Mouse (Mus musculus) lung, adult 2 months (tissue): ENCODE measurements around the gene Dxo. TPM values are rescaled to one million over a fixed set of nuclear protein-coding genes. Genes with fewer than 3 reads are reported as not detected.

Source experiments
- DNase-seq: peaks from one replicate; pipeline ENCODE4 v3.0.0; 2022
- H3K4me1 ChIP-seq: fragments of 200-500 bp; 2 replicates; pipeline ENCODE4 v1.6.1; 2011; ENCODE audit warnings: low read length; ENCODE audit not compliant: control insufficient read depth, insufficient read depth
- H3K4me3 ChIP-seq: fragments of 200-500 bp; replicated peaks from 2 replicates; pipeline ENCODE3; 2011; ENCODE audit warnings: low read depth, mild to moderate bottlenecking, control low read depth, low read length; ENCODE audit errors: extremely low read depth
- CTCF ChIP-seq: fragments of 200-500 bp; IDR thresholded peaks from 2 replicates; pipeline ENCODE4 v1.5.1; 2011; ENCODE audit warnings: mild to moderate bottlenecking, low read length, control low read depth; ENCODE audit not compliant: insufficient read depth
- POLR2A ChIP-seq: fragments of 200-500 bp; IDR thresholded peaks from 2 replicates; pipeline ENCODE4 v1.6.1; 2011; ENCODE audit warnings: low read depth, mild to moderate bottlenecking, control low read depth, low read length, borderline replicate concordance; ENCODE audit errors: extremely low read depth
- WGBS: fragments of 180-500 bp; shearing (Covaris S2); methylation state at CpG from one replicate; pipeline ENCODE4 v1.1.7; 2018; 5-methylcytosine and 5-hydroxymethylcytosine counted together
- polyA plus RNA-seq: library from polyadenylated mRNA; depleted of rRNA; stranded (reverse); fragments of >200 nt; gene quantifications from 2 replicates; pipeline ENCODE4 v1.2.3, GENCODE M21; 2012; rRNA removed

Gene Dxo
- polyA plus RNA-seq, 1 experiment, result 58.1 TPM

- no peaks in the 10 kb centered on the region for H3K4me1 ChIP-seq
- no peak overlapping the region for H3K4me3 ChIP-seq
- no peak for DNase-seq
- TF ChIP-seq CTCF (no peak), POLR2A (no peak)
These were observed 44.3 kb downstream of the Dxo start for GRCm38 (mm10) chr17:34881166-34881565.

- DNase-seq, result no peak
- no peaks in the 10 kb centered on the region for H3K4me1 ChIP-seq
- H3K4me3 ChIP-seq, result no peak within 1 kb of the TSS
- WGBS, result 12% methylated on average over 15 of the region's 15 CpGs
- TF ChIP-seq CTCF, result no peak
These were observed 45.0 kb downstream of the Dxo start, which contains the start of gene Gm20547 for GRCm38 (mm10) chr17:34881683-34882310. Gene Gm20547 (minus strand): TSS chr17:34882042.

- DNase-seq, result no peak
- TF ChIP-seq CTCF (no peak), POLR2A (no peak)
- Histone ChIP-seq H3K4me1 (no peaks in the 10 kb centered on the region), H3K4me3 (no peak overlapping the region)
- WGBS, result 58% methylated on average over 3 of the region's 3 CpGs
These were observed 46.5 kb downstream of the Dxo start for GRCm38 (mm10) chr17:34883332-34883731.

- 89% methylated on average over 6 of the region's 6 CpGs for WGBS
- Histone ChIP-seq H3K4me1 (no peaks in the 10 kb centered on the region), H3K4me3 (no peak overlapping the region)
- no peak for DNase-seq
- TF ChIP-seq POLR2A (no peak), CTCF (no peak)
These were observed 47.9 kb downstream of the Dxo start for GRCm38 (mm10) chr17:34884704-34885103.

- no peak for TF ChIP-seq CTCF
- no peak for TF ChIP-seq POLR2A
- WGBS, result 66% methylated on average over 3 of the region's 3 CpGs
These were observed 48.8 kb downstream of the Dxo start for GRCm38 (mm10) chr17:34885615-34886014.

GRCm38 (mm10) chr17:34887942-34888341 lies 51.1 kb downstream of the Dxo start:
- TF ChIP-seq POLR2A, result no peak
- TF ChIP-seq CTCF, result no peak
- no peak overlapping the region for H3K4me3 ChIP-seq
- DNase-seq, result no peak
- 80% methylated on average over 5 of the region's 5 CpGs for WGBS
- no peaks in the 10 kb centered on the region for H3K4me1 ChIP-seq

More at GRCm38 (mm10) chr17:34885615-34886014, 48.8 kb downstream of the Dxo start:
- H3K4me1 ChIP-seq, result no peaks in the 10 kb centered on the region
- H3K4me3 ChIP-seq, result no peak overlapping the region
- DNase-seq, result no peak

Other genes starting within 250 kb of the Dxo start
- gene Gpsm3, start 247.2 kb upstream of the Dxo start, polyA plus RNA-seq, result 32.2 and 35.6 TPM in 2 replicates
- gene Pbx2, start 245.8 kb upstream of the Dxo start, polyA plus RNA-seq, result 87.8 and 88.3 TPM in 2 replicates
- gene Ager, start 239.2 kb upstream of the Dxo start, polyA plus RNA-seq, result 1,792 and 1,921 TPM in 2 replicates
- 52.0 and 83.7 TPM in 2 replicates for gene Rnf5, start 233.3 kb upstream of the Dxo start, polyA plus RNA-seq
- 172 TPM in 2 replicates for gene Agpat1, start 232.8 kb upstream of the Dxo start, polyA plus RNA-seq
- gene Egfl8, start 221.0 kb upstream of the Dxo start, polyA plus RNA-seq, result 5.7 and 8.2 TPM in 2 replicates
- gene Ppt2, start 208.5 kb upstream of the Dxo start, polyA plus RNA-seq, result 38.7 and 40.9 TPM in 2 replicates
- 5.2 and 6.7 TPM in 2 replicates for gene Prrt1, start 207.5 kb upstream of the Dxo start, polyA plus RNA-seq
- 2.4 and 2.9 TPM in 2 replicates for gene Fkbpl, start 192.3 kb upstream of the Dxo start, polyA plus RNA-seq
- gene Atf6b, start 189.9 kb upstream of the Dxo start, polyA plus RNA-seq, result 81.8 and 88.0 TPM in 2 replicates
- gene Tnxb, start 166.5 kb upstream of the Dxo start, polyA plus RNA-seq, result 39.6 and 49.2 TPM in 2 replicates
- gene C4b, start 93.1 kb upstream of the Dxo start, polyA plus RNA-seq, result 136 and 137 TPM in 2 replicates
- 0.19 and 0.27 TPM in 2 replicates for gene Cyp21a1, start 32.5 kb upstream of the Dxo start, polyA plus RNA-seq
- gene Stk19, start 74 bp upstream of the Dxo start, polyA plus RNA-seq, result 45.1 and 46.0 TPM in 2 replicates
- gene Skiv2l, start 13.2 kb downstream of the Dxo start, polyA plus RNA-seq, result 77.8 and 94.8 TPM in 2 replicates
- gene Nelfe, start 13.4 kb downstream of the Dxo start, polyA plus RNA-seq, result 22.4 and 23.2 TPM in 2 replicates
- gene Cfb, start 25.5 kb downstream of the Dxo start, polyA plus RNA-seq, result 20.8 and 23.8 TPM in 2 replicates
- gene Zbtb12, start 42.5 kb downstream of the Dxo start, polyA plus RNA-seq, result 10.6 and 12.3 TPM in 2 replicates
- not detected in 2 replicates for gene Gm20547, start 45.0 kb downstream of the Dxo start, polyA plus RNA-seq
- 25.8 and 27.7 TPM in 2 replicates for gene C2, start 61.2 kb downstream of the Dxo start, polyA plus RNA-seq
- 192 and 199 TPM in 2 replicates for gene Ehmt2, start 61.5 kb downstream of the Dxo start, polyA plus RNA-seq
- gene Slc44a4, start 77.4 kb downstream of the Dxo start, polyA plus RNA-seq, result 11.6 and 13.5 TPM in 2 replicates
- 40.4 and 46.6 TPM in 2 replicates for gene Neu1, start 94.2 kb downstream of the Dxo start, polyA plus RNA-seq
- gene Hspa1b, start 122.2 kb downstream of the Dxo start, polyA plus RNA-seq, result 20.1 and 93.1 TPM in 2 replicates
- gene Gm20481, start 132.9 kb downstream of the Dxo start, polyA plus RNA-seq, result not detected in 2 replicates
- gene Hspa1a, start 135.1 kb downstream of the Dxo start, polyA plus RNA-seq, result 12.9 and 66.3 TPM in 2 replicates
- 0.81 and 1.3 TPM in 2 replicates for gene Hspa1l, start 135.7 kb downstream of the Dxo start, polyA plus RNA-seq
- gene Lsm2, start 144.8 kb downstream of the Dxo start, polyA plus RNA-seq, result 42.3 and 51.6 TPM in 2 replicates
- 119 and 159 TPM in 2 replicates for gene Vars, start 164.0 kb downstream of the Dxo start, polyA plus RNA-seq
- gene Vwa7, start 179.6 kb downstream of the Dxo start, polyA plus RNA-seq, result 4.0 and 4.2 TPM in 2 replicates
- 2.1 and 2.8 TPM in 2 replicates for gene Sapcd1, start 191.0 kb downstream of the Dxo start, polyA plus RNA-seq
- gene Msh5, start 209.7 kb downstream of the Dxo start, polyA plus RNA-seq, result 5.4 and 6.0 TPM in 2 replicates
- gene Clic1, start 212.9 kb downstream of the Dxo start, polyA plus RNA-seq, result 124 and 153 TPM in 2 replicates
- gene Ddah2, start 222.0 kb downstream of the Dxo start, polyA plus RNA-seq, result 137 and 141 TPM in 2 replicates
- gene Ly6g6c, start 228.4 kb downstream of the Dxo start, polyA plus RNA-seq, result 3.8 and 90.0 TPM in 2 replicates
- 1.0 and 2.1 TPM in 2 replicates for gene Mpig6b, start 229.2 kb downstream of the Dxo start, polyA plus RNA-seq
- gene Ly6g6e, start 239.9 kb downstream of the Dxo start, polyA plus RNA-seq, result 5.8 and 25.7 TPM in 2 replicates
- 14.5 and 16.7 TPM in 2 replicates for gene Ly6g6d, start 241.0 kb downstream of the Dxo start, polyA plus RNA-seq
- gene Ly6g6f, start 248.6 kb downstream of the Dxo start, polyA plus RNA-seq, result 0.16 and 0.84 TPM in 2 replicates